ENCODE assay signal across 10 mouse cellular contexts in the genomic region with DNA sequence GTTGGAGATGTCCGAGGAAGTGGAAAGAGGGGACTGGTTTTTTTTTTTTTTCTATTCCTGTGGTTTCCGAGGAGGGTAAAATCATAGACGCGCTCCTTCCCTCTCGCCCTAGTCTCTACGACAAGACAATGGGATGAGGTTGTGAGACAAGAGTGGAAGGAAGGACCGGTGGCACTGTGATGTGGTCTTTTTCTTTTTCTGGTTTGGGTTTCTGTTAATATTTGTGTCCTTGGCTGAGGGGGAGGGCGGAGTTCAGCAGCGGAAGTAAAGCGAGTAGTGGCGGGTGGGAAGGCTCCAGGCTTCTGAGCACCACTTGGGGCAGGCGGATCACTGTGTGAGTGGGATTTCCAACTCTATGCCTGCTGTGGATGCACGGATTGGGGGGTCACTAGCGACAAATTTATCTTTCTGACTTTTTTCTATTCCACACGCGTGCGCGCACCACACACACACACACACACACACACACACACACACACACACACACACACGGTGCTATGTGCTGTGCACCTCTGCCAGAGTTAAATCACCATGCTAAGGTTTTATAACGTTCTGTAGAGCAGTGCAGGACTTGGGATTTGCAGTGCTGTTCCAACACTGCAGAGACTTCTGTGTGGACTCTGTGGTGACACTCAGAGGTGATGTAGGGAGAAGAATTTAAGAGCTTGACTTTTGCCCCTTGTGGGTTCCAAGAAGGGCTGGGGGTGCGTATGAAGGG. TPM values are rescaled to one million over a fixed set of nuclear protein-coding genes. Genes with fewer than 3 reads are reported as not detected.
DNase-seq lines count a peak whose midpoint lies in the region; ATAC-seq lines count a peak whose summit lies in the region.
"Had no signal": no experiment of that assay in that cellular context is flagged by ENCODE, and none has a peak within 500 bp of the region (broad histone marks: within the 10 kb centered on the region; RNA-seq: fewer than 3 reads in every experiment).

No protein-coding gene starts in this region.

- WGBS in kidney, embryonic 16.5 days, result under 1% methylated on average over 21 of the region's 21 CpGs
- WGBS in embryonic facial prominence, embryonic 10.5 days, result 3% methylated on average over 21 of the region's 21 CpGs
- WGBS in neural tube, embryonic 14.5 days, result 12% methylated on average over 21 of the region's 21 CpGs

- H3K9me3 ChIP-seq in kidney, embryonic 16.5 days (ENCODE audit: low read length), result no peaks in the 10 kb centered on the region
- no peaks in the 10 kb centered on the region for H3K9me3 ChIP-seq in embryonic facial prominence, embryonic 10.5 days
- H3K9me3 ChIP-seq in neural tube, embryonic 14.5 days (ENCODE audit: control insufficient read depth, low read length), result no peaks in the 10 kb centered on the region

- DNase-seq in kidney, adult 18-20 months, result peak; percentile 4
- peak; percentile 51 for DNase-seq in embryonic facial prominence, embryonic 10.5 days (ENCODE audit: low spot score)
- no peak for DNase-seq in urinary bladder, adult 2 months (ENCODE audit: low spot score)
- no peak for DNase-seq in spleen, postnatal 10 days (ENCODE audit: low spot score in 2 of 2)
- no peak for DNase-seq in gastrocnemius, postnatal 25 days

- no peak for ATAC-seq in kidney, embryonic 16.5 days (ENCODE audit: low FRiP score, low TSS enrichment)
- ATAC-seq in inflammation-experienced regulatory T-cells, adult 6 months, result peak; percentile 37
- ATAC-seq in neural tube, embryonic 14.5 days (ENCODE audit: low read depth), result no peak

- peaks cover 95% of the 10 kb centered on the region for H3K27me3 ChIP-seq in kidney, embryonic 16.5 days (ENCODE audit: insufficient read depth, low read length)
- H3K27me3 ChIP-seq in embryonic facial prominence, embryonic 10.5 days (replicated peaks; ENCODE audit: low read depth, poor library complexity, severe bottlenecking), result peaks cover 100% of the 10 kb centered on the region
- peaks cover 27% of the 10 kb centered on the region for H3K27me3 ChIP-seq in neural tube, embryonic 14.5 days (ENCODE audit: control insufficient read depth, insufficient read depth, low read length)

- H3K4me2 ChIP-seq in kidney, embryonic 16.5 days (replicated peaks; ENCODE audit: low read depth, low read length), result no peak overlapping the region
- H3K4me2 ChIP-seq in neural tube, embryonic 14.5 days (ENCODE audit: low read depth, low read length), result peak overlapping the region; percentile 36

- H3K36me3 ChIP-seq in kidney, embryonic 16.5 days (ENCODE audit: insufficient read depth, low read length), result no peaks in the 10 kb centered on the region
- no peaks in the 10 kb centered on the region for H3K36me3 ChIP-seq in embryonic facial prominence, embryonic 10.5 days (replicated peaks)
- H3K36me3 ChIP-seq in neural tube, embryonic 14.5 days (ENCODE audit: control insufficient read depth, insufficient read depth, low read length), result no peaks in the 10 kb centered on the region

- H3K4me1 ChIP-seq in kidney, embryonic 16.5 days (ENCODE audit: insufficient read depth, low read length), result no peaks in the 10 kb centered on the region
- H3K4me1 ChIP-seq in embryonic facial prominence, embryonic 10.5 days, result peaks cover 48% of the 10 kb centered on the region
- 0 out of 2 replicates have a peak, but pooled peaks cover 7% of the 10 kb centered on the region for H3K4me1 ChIP-seq in neural tube, embryonic 14.5 days (ENCODE audit: control insufficient read depth, insufficient read depth, low read length)

- no peak overlapping the region for H3K9ac ChIP-seq in kidney, embryonic 16.5 days (replicated peaks; ENCODE audit: low read length)
- H3K9ac ChIP-seq in neural tube, embryonic 14.5 days (replicated peaks; ENCODE audit: low read depth, low read length), result no peak overlapping the region

- H3K27ac ChIP-seq in kidney, embryonic 16.5 days (ENCODE audit: low read length), result no peak overlapping the region
- H3K27ac ChIP-seq in embryonic facial prominence, embryonic 10.5 days (replicated peaks), result no peak overlapping the region
- H3K27ac ChIP-seq in neural tube, embryonic 14.5 days (ENCODE audit: low read depth, low read length), result no peak overlapping the region

- no peak overlapping the region for H3K4me3 ChIP-seq in kidney, embryonic 16.5 days (ENCODE audit: low read length)
- peak overlapping the region; percentile 49 for H3K4me3 ChIP-seq in embryonic facial prominence, embryonic 10.5 days
- peak overlapping the region; percentile 18 for H3K4me3 ChIP-seq in neural tube, embryonic 14.5 days (ENCODE audit: low read depth, low read length)

RNA-seq across cellular contexts. Expression of gene Pax6, which starts 14.1 kb away (rescaled TPM):
- 0.09 and 0.13 TPM in 2 replicates for polyA plus RNA-seq in kidney, embryonic 16.5 days (2015; fragmentation: Nextera tagmentation; extraction: Ambion mirVana)
- 13.0 and 22.3 TPM in 2 replicates for polyA plus RNA-seq in embryonic facial prominence, embryonic 10.5 days (2016; fragmentation: Nextera tagmentation; extraction: Ambion mirVana)
- under 1 TPM in 2 of 3 experiments, not detected in 1; 0.20 to 0.67 TPM for polyA plus RNA-seq in inflammation-experienced regulatory T-cells, adult 6 months (2017; shearing (Covaris generic))
- 13.3 and 13.5 TPM in 2 replicates for polyA plus RNA-seq in neural tube, embryonic 14.5 days (2014; fragmentation: Nextera tagmentation; extraction: Ambion mirVana)
- polyA plus RNA-seq in urinary bladder, adult 2 months (2012; rRNA removed), result not detected in 2 replicates
- total RNA-seq in gastrocnemius, postnatal 25 days (2021), result not detected
- total RNA-seq: hematopoietic stem cell, adult 5-6 weeks; liver, adult 2 months had no signal
- polyA plus RNA-seq: liver, adult 2 months had no signal

Comparison
In these comparisons a context has a peak if more than half of its experiments do, and no peak if none do; other contexts are left out.
1. DNase-seq: peak in kidney, adult 18-20 months (single experiment) and embryonic facial prominence, embryonic 10.5 days (single experiment); none in urinary bladder, adult 2 months (single experiment), spleen, postnatal 10 days (0 of 2) and gastrocnemius, postnatal 25 days (single experiment).